Mouse (Mus musculus) midbrain, embryonic 13.5 days (tissue): Measurements from ENCODE around the gene Aktip. TPM values are rescaled to one million over a fixed set of nuclear protein-coding genes. Genes with fewer than 3 reads are reported as not detected.

Source experiments
- ATAC-seq: fragments of 200-750 bp; cut with Nextera tagmentation; 2 replicates; pipeline ENCODE4 v1.8.0; 2017; ENCODE audit warnings: mild to moderate bottlenecking, moderate TSS enrichment, moderate library complexity
- H3K27ac ChIP-seq: fragments of 300-500 bp; sonication (generic); 2 replicates; pipeline ENCODE4 v1.5.1; 2015; ENCODE audit warnings: inconsistent platforms, mild to moderate bottlenecking, moderate library complexity
- H3K27me3 ChIP-seq: fragments of 300-500 bp; sonication (generic); 2 replicates; pipeline ENCODE4 v1.6.1; 2015; ENCODE audit warnings: mild to moderate bottlenecking, inconsistent platforms
- H3K36me3 ChIP-seq: fragments of 300-500 bp; sonication (generic); 2 replicates; pipeline ENCODE4 v1.6.1; 2015; ENCODE audit warnings: mild to moderate bottlenecking, inconsistent platforms
- H3K4me1 ChIP-seq: fragments of 300-500 bp; sonication (generic); replicated peaks from 2 replicates; pipeline ENCODE4 v1.6.1; 2015; ENCODE audit warnings: inconsistent platforms
- H3K4me2 ChIP-seq: fragments of 300-500 bp; sonication (generic); replicated peaks from 2 replicates; pipeline ENCODE4 v1.6.1; 2015; ENCODE audit warnings: moderate library complexity, mild to moderate bottlenecking, inconsistent platforms
- H3K4me3 ChIP-seq: fragments of 300-500 bp; sonication (generic); replicated peaks from 2 replicates; pipeline ENCODE4 v1.5.1; 2015; ENCODE audit warnings: mild to moderate bottlenecking, inconsistent platforms
- H3K9ac ChIP-seq: fragments of 300-500 bp; sonication (generic); replicated peaks from 2 replicates; pipeline ENCODE4 v1.6.1; 2015; ENCODE audit warnings: mild to moderate bottlenecking, inconsistent platforms
- H3K9me3 ChIP-seq: fragments of 300-500 bp; sonication (generic); 2 replicates; pipeline ENCODE4 v1.6.1; 2016; ENCODE audit warnings: mild to moderate bottlenecking, inconsistent platforms
- WGBS: fragments of 180-500 bp; shearing (Covaris S2); methylation state at CpG from one replicate; pipeline ENCODE4 v1.1.7; 2015; 5-methylcytosine and 5-hydroxymethylcytosine counted together
- polyA plus RNA-seq: library from polyadenylated mRNA; unstranded; fragments of >200 nt; fragmentation: Nextera tagmentation; extraction: Ambion mirVana; gene quantifications from 2 replicates; pipeline ENCODE4 v1.2.1, GENCODE M21; 2015

The Aktip gene
- polyA plus RNA-seq, result 128 and 133 TPM in 2 replicates

- Histone ChIP-seq H3K9ac (no peak within 1 kb of the TSS), H3K4me3 (no peak within 1 kb of the TSS), H3K36me3 (no peaks in the 10 kb centered on the region), H3K27ac (no peak within 1 kb of the TSS), H3K4me1 (no peaks in the 10 kb centered on the region), H3K9me3 (no peaks in the 10 kb centered on the region), H3K4me2 (no peak within 1 kb of the TSS), H3K27me3 (no peaks in the 10 kb centered on the region)
- ATAC-seq, result no peak
- WGBS, result 93% methylated on average over 7 of the region's 7 CpGs
Measured at GRCm38 (mm10) chr8:91199876-91200275, at the start of gene Aktip. Gene Aktip, minus strand, starts transcription at chr8:91199976.

GRCm38 (mm10) chr8:91245821-91246454 lies 46.2 kb upstream of the Aktip start:
- no peak overlapping the region for H3K4me2 ChIP-seq
- H3K9ac ChIP-seq, result no peak overlapping the region
- H3K4me1 ChIP-seq, result peaks cover 6% of the 10 kb centered on the region; the same call in 1 of the 2 replicates
- no peak overlapping the region for H3K27ac ChIP-seq
- peaks cover 14% of the 10 kb centered on the region for H3K36me3 ChIP-seq
- H3K9me3 ChIP-seq, result no peaks in the 10 kb centered on the region
- no peak overlapping the region for H3K4me3 ChIP-seq
- no peak for ATAC-seq
- WGBS, result 58% methylated on average over 4 of the region's 4 CpGs
- no peaks in the 10 kb centered on the region for H3K27me3 ChIP-seq

- 83% methylated on average over 1 of the region's 1 CpGs for WGBS
- Histone ChIP-seq H3K4me1 (peaks cover 9% of the 10 kb centered on the region), H3K27me3 (no peaks in the 10 kb centered on the region), H3K4me3 (no peak overlapping the region), H3K36me3 (no peaks in the 10 kb centered on the region), H3K9me3 (no peaks in the 10 kb centered on the region), H3K27ac (no peak overlapping the region), H3K4me2 (no peak overlapping the region), H3K9ac (no peak overlapping the region)
- ATAC-seq, result no peak
Measured at GRCm38 (mm10) chr8:91242721-91243120, 42.9 kb upstream of the Aktip start.

GRCm38 (mm10) chr8:91241873-91242519 lies 42.2 kb upstream of the Aktip start:
- Histone ChIP-seq H3K36me3 (no peaks in the 10 kb centered on the region), H3K9ac (no peak overlapping the region), H3K4me3 (no peak overlapping the region), H3K4me1 (peaks cover 9% of the 10 kb centered on the region), H3K4me2 (no peak overlapping the region), H3K27ac (no peak overlapping the region), H3K9me3 (no peaks in the 10 kb centered on the region), H3K27me3 (no peaks in the 10 kb centered on the region)
- WGBS, result 78% methylated on average over 8 of the region's 8 CpGs
- no peak for ATAC-seq

GRCm38 (mm10) chr8:91241371-91241770 lies 41.6 kb upstream of the Aktip start:
- no peak for ATAC-seq
- Histone ChIP-seq H3K4me1 (peaks cover 9% of the 10 kb centered on the region), H3K9ac (no peak overlapping the region), H3K4me3 (no peak overlapping the region), H3K4me2 (no peak overlapping the region), H3K36me3 (no peaks in the 10 kb centered on the region), H3K27ac (no peak overlapping the region), H3K9me3 (no peaks in the 10 kb centered on the region), H3K27me3 (no peaks in the 10 kb centered on the region)
- WGBS, result 44% methylated on average over 5 of the region's 5 CpGs

- Histone ChIP-seq H3K4me2 (no peak overlapping the region), H3K27me3 (no peaks in the 10 kb centered on the region), H3K4me3 (no peak overlapping the region), H3K9me3 (no peaks in the 10 kb centered on the region), H3K27ac (no peak overlapping the region), H3K36me3 (0 out of 2 replicates have a peak, but pooled peaks cover 2% of the 10 kb centered on the region), H3K4me1 (peaks cover 12% of the 10 kb centered on the region), H3K9ac (no peak overlapping the region)
- 92% methylated on average over 2 of the region's 2 CpGs for whole genome bisulfite sequencing
- ATAC-seq, result no peak
Measured at GRCm38 (mm10) chr8:91237191-91237590, 37.4 kb upstream of the Aktip start.

- Histone ChIP-seq H3K4me3 (no peak overlapping the region), H3K36me3 (0 out of 2 replicates have a peak, but pooled peaks cover 4% of the 10 kb centered on the region), H3K27ac (0 out of 2 replicates have a peak overlapping the region, but pooled peaks have one; percentile 58), H3K4me2 (no peak overlapping the region), H3K9me3 (no peaks in the 10 kb centered on the region), H3K27me3 (no peaks in the 10 kb centered on the region), H3K4me1 (peaks cover 9% of the 10 kb centered on the region; the same call in 1 of the 2 replicates), H3K9ac (no peak overlapping the region)
- ATAC-seq, result no peak
- 34% methylated on average over 2 of the region's 2 CpGs for WGBS
Measured at GRCm38 (mm10) chr8:91234097-91234496, 34.3 kb upstream of the Aktip start.

- Histone ChIP-seq H3K27ac (no peak overlapping the region), H3K36me3 (peaks cover 22% of the 10 kb centered on the region; the same call in 1 of the 2 replicates), H3K9me3 (no peaks in the 10 kb centered on the region), H3K4me3 (no peak overlapping the region), H3K9ac (no peak overlapping the region), H3K27me3 (no peaks in the 10 kb centered on the region), H3K4me1 (0 out of 2 replicates have a peak, but pooled peaks cover 2% of the 10 kb centered on the region), H3K4me2 (no peak overlapping the region)
- WGBS, result 91% methylated on average over 7 of the region's 7 CpGs
- no peak for ATAC-seq
Measured at GRCm38 (mm10) chr8:91227421-91227841, 27.7 kb upstream of the Aktip start.

- Histone ChIP-seq H3K9me3 (no peaks in the 10 kb centered on the region), H3K4me3 (no peak overlapping the region), H3K4me2 (no peak overlapping the region), H3K4me1 (no peaks in the 10 kb centered on the region), H3K36me3 (peaks cover 22% of the 10 kb centered on the region; the same call in 1 of the 2 replicates), H3K27me3 (no peaks in the 10 kb centered on the region), H3K9ac (no peak overlapping the region), H3K27ac (no peak overlapping the region)
- no peak for ATAC-seq
- WGBS, result 95% methylated on average over 7 of the region's 7 CpGs
Measured at GRCm38 (mm10) chr8:91224227-91224626, 24.5 kb upstream of the Aktip start.

- H3K36me3 ChIP-seq, result peaks cover 22% of the 10 kb centered on the region; the same call in 1 of the 2 replicates
- H3K9ac ChIP-seq, result no peak overlapping the region
- H3K4me1 ChIP-seq, result no peaks in the 10 kb centered on the region
- no peak overlapping the region for H3K4me3 ChIP-seq
- WGBS, result 89% methylated on average over 2 of the region's 2 CpGs
- H3K27me3 ChIP-seq, result no peaks in the 10 kb centered on the region
- no peak overlapping the region for H3K4me2 ChIP-seq
- no peaks in the 10 kb centered on the region for H3K9me3 ChIP-seq
- no peak overlapping the region for H3K27ac ChIP-seq
- no peak for ATAC-seq
Measured at GRCm38 (mm10) chr8:91221841-91222240, 22.1 kb upstream of the Aktip start.

- Histone ChIP-seq H3K36me3 (peaks cover 8% of the 10 kb centered on the region; the same call in 1 of the 2 replicates), H3K4me2 (no peak overlapping the region), H3K9me3 (no peaks in the 10 kb centered on the region), H3K4me3 (no peak overlapping the region), H3K27ac (peak overlapping the region; percentile 48), H3K4me1 (peaks cover 6% of the 10 kb centered on the region; the same call in 1 of the 2 replicates), H3K9ac (no peak overlapping the region), H3K27me3 (no peaks in the 10 kb centered on the region)
- 78% methylated on average over 4 of the region's 4 CpGs for WGBS
- ATAC-seq, result no peak
Measured at GRCm38 (mm10) chr8:91218271-91218670, 18.5 kb upstream of the Aktip start.
